Mouse (Mus musculus) brown adipose tissue, adult 24 weeks (tissue): ENCODE measurements at regions not wholly inside any gene's neighbourhood (a gene's known extent, or its start where the extent isn't known, plus 50 kb on each side); places are given as distances from the start of the nearest gene placed in this dataset.

ENCODE experiments used
- H3K27ac ChIP-seq: fragments of 200-500 bp; replicated peaks from 2 replicates; pipeline ENCODE4 v1.5.1; 2012; ENCODE audit warnings: low read depth, mild to moderate bottlenecking, low read length
- H3K4me1 ChIP-seq: fragments of 200-500 bp; 2 replicates; pipeline ENCODE4 v1.6.1; 2012; ENCODE audit warnings: low read length, mixed read lengths; ENCODE audit not compliant: control insufficient read depth, insufficient read depth, insufficient read length
- H3K4me3 ChIP-seq: fragments of 200-500 bp; 2 replicates; pipeline ENCODE4 v1.5.1; 2012; ENCODE audit warnings: low read depth, mild to moderate bottlenecking, low read length, moderate library complexity; ENCODE audit not compliant: insufficient read depth

DNA sequence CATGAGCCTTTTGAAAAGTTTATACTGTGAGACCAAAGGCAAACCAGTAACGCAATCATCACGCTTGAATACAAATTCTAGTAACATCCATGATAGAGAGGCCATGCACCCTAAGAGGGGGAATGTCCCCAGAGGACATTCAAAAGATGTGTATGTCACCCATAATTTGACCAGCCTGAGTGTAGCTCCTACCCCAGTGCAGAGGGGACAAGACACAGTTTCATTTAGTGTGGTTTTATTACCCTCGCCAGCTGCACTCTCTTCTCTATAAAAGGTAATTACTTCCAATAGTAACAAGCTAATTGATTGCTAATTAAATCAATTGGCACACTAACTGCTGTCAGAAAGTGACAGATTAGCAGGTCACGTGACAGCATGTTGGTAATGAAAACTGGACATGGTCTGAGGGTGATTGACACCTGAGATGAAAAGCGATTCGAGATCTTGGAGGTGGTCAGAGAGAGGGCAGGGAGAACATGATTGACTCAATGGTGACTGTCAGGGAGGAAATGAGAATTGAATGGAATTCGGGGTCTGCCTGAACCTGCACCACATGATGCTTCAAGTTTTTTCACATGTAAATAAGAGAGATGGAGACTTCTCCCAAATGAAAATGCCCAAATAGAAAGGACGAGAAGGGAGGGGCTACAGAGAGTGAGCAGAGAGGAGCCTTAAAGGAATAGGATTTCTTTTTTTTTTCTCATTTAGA lies 309.9 kb downstream of the En1 start:
- Histone ChIP-seq H3K4me1 (no peaks in the 10 kb centered on the region), H3K4me3 (no peak overlapping the region)

DNA sequence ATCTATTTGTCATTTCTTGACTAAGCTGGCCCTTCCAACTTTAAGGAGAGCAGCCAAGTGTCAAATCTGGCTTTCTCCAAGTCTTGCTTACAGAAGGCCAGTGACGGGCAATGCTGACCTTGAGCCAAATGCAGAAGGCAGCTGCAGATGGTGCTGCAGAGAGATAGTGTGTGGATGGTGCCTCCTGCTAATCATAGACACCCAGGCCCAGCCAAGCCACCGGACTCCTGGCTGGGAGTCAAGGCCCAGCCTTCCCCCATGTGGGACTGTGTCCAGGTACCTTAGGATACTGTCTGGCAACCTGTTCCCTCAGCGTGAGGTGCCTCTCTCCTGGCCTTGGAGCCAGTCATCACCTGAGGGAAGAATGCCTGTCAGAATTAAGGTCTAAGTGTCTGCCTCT lies 319.3 kb downstream of the En1 start:
- Histone ChIP-seq H3K4me1 (no peaks in the 10 kb centered on the region), H3K27ac (no peak overlapping the region), H3K4me3 (no peak overlapping the region)

More for the DNA sequence above, 309.9 kb downstream of the En1 start:
- no peak overlapping the region for H3K27ac ChIP-seq

DNA sequence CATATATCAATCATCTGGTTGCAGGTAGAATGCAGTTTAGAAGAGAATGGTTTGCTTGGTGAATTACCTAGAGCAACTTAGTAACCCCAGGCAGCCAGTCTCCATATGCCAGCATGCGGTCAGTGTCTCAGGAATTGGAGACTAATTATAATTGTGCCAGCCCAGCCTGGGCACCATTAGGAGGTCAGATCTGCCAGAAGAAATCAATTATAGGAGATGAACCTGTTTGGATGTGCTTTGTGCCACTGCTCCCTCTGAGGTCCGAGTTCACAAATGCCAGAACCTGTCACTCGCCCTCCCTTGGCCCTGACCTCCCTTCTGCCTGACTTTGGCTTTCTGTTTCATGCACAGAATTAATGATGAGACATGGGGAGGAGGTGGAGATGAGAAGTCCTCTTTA lies 323.1 kb downstream of the En1 start:
- no peak overlapping the region for H3K27ac ChIP-seq
- H3K4me3 ChIP-seq, result no peak overlapping the region
- no peaks in the 10 kb centered on the region for H3K4me1 ChIP-seq

DNA sequence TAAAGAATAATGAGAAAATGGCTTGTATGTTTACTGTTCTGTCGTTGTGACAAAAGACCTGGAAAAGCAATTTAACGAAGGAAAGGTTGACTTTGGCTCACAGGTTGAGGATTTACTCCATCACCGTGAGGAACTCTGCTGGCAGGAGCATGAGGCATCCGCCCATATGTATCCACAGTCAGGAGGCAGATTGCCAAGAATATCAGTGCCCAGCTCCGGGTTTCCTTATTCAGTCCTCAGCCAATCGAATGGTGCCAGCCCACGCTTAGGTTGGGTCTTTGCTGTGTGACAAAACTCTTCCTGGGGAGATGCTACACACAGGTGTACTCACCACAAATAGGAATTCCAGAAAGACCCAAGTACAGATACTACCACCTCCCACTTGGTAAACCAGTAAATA lies 327.9 kb downstream of the En1 start:
- no peaks in the 10 kb centered on the region for H3K4me1 ChIP-seq
- no peak overlapping the region for H3K4me3 ChIP-seq
- H3K27ac ChIP-seq, result no peak overlapping the region

DNA sequence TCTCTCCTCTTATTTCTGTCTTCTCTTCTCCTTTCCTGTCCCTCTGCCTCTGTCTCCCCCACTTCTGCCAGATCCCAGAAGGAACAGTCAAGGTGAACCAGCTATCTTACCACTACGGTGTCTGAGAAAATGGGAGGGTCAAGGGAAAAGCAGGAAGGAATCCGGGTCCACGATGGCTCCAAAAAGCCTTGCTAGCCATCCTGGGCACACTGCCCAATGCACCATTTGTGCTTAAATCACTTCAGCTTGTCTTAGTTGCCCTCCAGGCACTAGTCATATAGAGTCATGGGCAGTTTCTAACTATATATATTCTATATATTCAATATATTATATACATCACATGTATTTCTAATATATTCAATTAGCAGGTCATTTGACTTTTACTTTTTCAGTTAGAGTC lies 333.1 kb downstream of the En1 start:
- no peak overlapping the region for H3K4me3 ChIP-seq
- H3K4me1 ChIP-seq, result no peaks in the 10 kb centered on the region
- H3K27ac ChIP-seq, result no peak overlapping the region

DNA sequence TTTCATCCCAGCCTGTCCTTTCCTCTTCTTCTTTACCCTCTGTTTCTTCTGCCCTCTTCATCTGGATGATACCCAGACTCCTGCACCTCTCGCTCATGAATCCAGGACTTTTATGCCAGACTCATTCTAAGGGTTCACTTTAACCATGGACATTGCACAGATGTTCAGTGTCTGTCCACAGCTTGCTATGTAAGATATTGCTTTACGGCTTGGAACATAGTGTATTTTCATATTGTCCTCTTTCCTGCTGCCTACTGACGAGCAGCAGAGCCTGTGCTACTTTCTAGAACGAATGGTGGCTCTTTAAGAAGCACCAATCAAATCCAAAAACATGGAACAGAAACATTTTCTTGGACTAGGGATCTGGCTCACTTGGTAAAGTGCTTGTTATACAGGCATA lies 341.5 kb downstream of the En1 start:
- no peaks in the 10 kb centered on the region for H3K4me1 ChIP-seq
- H3K27ac ChIP-seq, result no peak overlapping the region
- H3K4me3 ChIP-seq, result no peak overlapping the region

DNA sequence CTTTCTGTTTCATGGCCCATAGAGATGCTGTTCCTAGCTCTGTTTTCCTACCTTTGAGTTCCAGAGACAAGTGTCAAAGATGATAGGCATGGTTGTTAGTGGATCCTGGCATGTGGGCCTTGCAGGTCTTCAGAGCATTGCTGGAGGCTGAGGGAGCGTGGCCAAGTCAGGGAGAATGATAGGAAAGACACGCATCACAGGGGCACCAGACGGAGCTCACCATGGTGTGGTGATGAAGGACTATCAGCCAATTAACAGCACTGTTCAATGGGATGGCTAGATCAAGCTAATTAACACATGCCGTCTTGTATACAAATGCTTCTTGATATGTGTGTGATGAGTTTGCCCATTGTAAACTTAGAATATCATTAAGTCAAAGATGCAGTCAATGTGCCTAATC lies 344.1 kb downstream of the En1 start:
- Histone ChIP-seq H3K4me3 (no peak overlapping the region), H3K4me1 (no peaks in the 10 kb centered on the region), H3K27ac (no peak overlapping the region)

DNA sequence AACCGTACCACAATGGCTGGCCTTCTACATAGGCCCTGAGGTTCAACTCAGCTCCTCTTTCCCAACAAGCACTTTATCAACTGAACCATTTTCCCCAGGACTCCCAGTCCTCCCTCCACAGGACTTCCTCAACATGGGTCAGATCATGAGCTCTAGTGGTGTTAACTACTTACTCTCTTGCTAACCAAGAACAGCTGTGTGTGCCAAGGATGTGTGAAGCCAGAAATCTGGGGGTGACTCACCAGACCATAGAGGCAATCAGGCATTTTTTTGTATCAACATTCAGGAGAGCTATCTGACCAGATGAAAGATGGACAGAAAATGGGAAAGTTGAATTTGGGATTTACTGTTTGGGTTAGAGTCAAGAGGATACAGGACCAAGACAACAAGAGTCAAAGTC lies 359.0 kb downstream of the En1 start:
- H3K27ac ChIP-seq, result no peak overlapping the region
- no peaks in the 10 kb centered on the region for H3K4me1 ChIP-seq
- H3K4me3 ChIP-seq, result no peak overlapping the region

DNA sequence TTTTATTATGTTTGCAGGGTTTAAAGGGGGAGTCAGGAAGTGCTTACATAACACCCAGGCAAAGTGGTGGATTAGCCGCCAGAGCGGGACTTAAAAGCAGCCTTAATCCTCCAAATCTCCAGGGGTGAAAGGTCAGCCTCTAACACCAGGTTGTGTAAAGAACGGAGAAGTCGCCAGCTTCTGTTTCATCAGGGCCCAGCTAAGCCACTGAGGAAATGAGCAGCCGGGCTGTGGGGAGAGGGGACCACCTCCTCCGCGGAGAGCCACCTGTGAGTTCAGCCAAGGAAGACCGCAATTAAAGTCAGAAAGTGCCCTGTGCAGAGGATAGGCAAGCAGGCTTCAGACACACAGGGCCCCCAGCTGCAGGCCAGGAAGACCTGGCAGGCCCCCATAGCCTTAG lies 359.8 kb downstream of the En1 start:
- no peaks in the 10 kb centered on the region for H3K4me1 ChIP-seq
- no peak overlapping the region for H3K27ac ChIP-seq
- no peak overlapping the region for H3K4me3 ChIP-seq

DNA sequence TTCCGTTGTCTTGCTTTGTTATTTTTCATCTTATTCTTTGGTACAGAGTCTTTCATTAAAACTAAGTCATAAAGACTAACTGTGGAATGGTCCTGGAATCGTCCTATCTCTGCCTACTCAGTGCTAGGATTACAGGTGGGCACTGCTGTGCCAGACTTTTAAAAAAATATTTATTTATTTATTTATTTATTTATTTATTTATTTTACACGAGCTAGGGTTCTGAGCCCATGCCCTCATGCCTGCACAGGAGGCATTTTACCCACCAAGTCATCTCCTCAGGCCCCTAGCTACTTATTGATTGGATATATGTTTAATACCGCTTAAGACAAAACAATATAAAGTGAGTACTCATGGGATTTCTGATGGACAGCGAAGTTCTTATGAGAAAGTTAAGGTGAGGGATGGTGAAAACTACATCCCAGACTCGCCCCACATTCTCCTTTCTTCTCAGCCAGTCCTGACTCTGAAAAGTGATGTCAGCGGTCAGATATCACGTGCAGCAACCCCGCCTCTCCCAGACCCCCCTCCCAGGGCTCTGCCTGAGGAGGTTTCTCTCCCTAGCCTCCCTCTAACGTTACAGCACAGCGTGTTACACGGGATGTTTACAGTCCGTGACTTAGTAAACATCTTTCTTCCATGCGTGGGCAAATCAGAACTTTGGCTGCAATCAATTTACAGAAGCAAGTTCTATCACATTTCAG lies 361.4 kb downstream of the En1 start:
- H3K4me1 ChIP-seq, result no peaks in the 10 kb centered on the region
- no peak overlapping the region for H3K27ac ChIP-seq
- H3K4me3 ChIP-seq, result peak overlapping the region; percentile 32; the same call in 1 of the 2 replicates

DNA sequence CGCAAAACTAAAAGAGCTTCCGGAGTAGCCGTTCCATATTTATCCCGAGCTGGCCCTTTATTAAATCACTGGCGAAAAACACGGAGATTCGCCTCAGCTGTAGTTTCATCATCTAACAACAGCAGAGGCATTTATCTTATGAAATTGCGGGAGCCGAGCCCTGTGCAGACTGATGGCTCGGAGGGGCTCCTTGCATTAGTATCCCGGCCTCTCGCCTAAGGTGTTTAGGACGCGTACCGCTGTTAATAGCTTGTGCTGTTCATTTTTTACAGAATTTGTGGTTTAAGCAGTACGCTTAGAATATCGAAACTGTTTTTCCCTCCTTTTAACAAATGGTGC lies 361.9 kb downstream of the En1 start:
- Histone ChIP-seq H3K4me1 (no peaks in the 10 kb centered on the region), H3K4me3 (peak overlapping the region; percentile 32), H3K27ac (no peak overlapping the region)

DNA sequence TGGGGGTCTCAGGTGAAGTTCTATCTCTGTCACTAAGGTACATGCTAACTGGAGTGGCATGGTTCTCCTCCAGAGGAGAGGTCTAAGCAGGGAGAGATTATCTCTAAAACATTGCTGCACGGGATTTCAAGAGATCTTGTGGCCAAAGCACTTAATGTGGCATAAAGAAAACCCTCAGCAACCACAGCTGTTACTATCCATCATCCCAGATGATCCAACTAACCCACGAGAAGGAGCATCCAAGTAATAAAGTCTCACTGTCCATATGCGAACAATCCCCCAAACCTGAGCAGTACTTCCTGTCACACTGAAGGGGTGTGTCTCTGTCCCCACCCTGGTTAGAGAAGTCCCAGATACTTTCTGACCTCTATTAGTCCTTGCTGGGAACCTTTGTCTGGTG lies 363.9 kb downstream of the En1 start:
- Histone ChIP-seq H3K4me3 (no peak overlapping the region), H3K27ac (no peak overlapping the region), H3K4me1 (no peaks in the 10 kb centered on the region)

DNA sequence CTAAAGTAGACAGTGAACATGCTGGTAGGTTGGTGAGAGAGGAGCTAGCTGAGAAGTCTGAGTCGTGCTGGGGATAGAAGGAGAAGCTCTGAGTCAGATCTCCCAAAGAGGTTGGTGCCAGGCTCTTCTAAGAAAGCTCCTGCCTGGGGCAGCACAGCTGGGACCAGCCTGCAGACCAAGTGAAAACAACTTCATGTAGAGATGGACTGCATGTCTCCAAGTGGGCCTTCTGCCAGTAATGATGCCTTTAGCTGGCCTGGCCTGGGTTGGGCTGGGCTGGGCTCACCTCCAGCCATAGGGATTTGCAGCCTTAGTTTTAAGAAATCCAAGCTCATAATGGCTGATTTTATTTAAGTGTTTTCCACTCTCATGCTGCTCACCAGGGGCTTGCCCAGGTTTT lies 357.7 kb downstream of the Insig2 start:
- Histone ChIP-seq H3K4me3 (no peak overlapping the region), H3K4me1 (no peaks in the 10 kb centered on the region), H3K27ac (no peak overlapping the region)

DNA sequence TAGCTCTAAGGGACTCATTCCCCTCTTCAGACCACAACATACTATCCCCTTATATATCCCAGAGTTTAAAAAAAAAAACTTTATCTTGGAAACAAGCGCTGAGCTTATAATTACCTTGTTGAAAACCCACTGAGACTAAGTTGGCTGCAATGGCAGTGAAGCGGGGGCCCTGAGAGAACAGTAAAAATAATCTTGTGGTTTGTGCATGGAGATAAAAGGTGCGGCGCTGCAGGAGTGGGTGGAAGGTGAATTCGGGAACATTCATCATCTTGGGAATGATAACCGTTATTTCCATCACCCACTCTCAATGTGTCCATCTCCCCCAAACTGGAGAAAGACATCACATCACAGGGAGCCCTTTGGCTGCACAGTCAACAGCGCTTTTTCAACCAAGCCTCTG lies 327.9 kb downstream of the Insig2 start:
- no peak overlapping the region for H3K27ac ChIP-seq
- no peak overlapping the region for H3K4me3 ChIP-seq
- H3K4me1 ChIP-seq, result no peaks in the 10 kb centered on the region

DNA sequence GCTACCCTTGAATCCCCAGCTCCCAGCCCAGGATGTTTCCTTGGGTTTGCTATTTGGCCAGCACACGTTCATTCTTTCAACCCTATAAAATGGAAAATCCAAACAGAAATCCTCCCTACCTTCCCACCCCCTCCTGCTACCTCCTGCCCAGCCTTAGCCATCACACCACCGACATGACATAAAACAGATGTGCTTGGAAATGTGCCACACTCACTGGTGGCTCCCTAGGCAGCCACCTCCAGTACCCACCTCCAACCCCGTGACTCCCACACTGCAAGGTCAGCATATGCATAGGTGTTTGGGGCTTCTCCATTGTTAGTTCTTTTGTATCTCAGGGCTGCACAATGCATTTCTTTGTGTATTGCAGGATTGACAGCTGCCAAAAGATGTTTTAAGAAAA lies 327.2 kb downstream of the Insig2 start:
- Histone ChIP-seq H3K27ac (no peak overlapping the region), H3K4me1 (no peaks in the 10 kb centered on the region), H3K4me3 (no peak overlapping the region)

DNA sequence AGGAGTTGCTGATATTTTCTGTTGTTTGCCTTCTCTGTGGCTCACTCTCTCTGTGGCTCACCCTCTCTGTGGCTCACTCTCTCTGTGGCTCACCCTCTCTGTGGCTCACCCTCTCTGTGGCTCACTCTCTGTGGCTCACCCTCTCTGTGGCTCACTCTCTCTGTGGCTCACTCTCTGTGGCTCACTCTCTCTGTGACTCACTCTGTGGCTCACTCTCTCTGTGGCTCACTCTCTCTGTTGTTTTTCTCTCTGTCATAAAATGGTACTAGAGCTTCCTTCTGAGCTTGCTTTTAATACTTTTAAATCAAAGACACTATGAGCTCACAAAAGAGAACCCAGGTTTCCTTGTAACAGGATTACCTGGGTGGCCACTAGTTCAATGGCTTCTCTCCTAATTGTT lies 320.3 kb downstream of the Insig2 start:
- Histone ChIP-seq H3K4me3 (no peak overlapping the region), H3K27ac (no peak overlapping the region), H3K4me1 (no peaks in the 10 kb centered on the region)
